Mouse (Mus musculus) embryo, embryonic 10 days (tissue): Measurements from ENCODE around the gene Gm4881.

Experiments used
- DNase-seq: peaks from one replicate; pipeline ENCODE4 v3.0.0-alpha.2; 2015; ENCODE audit warnings: low spot score

Gm4881 gene

GRCm38 (mm10) chr7:24954450-24954849 is 10.2 kb upstream of the Gm4881 start:
- DNase-seq, result no peak

- DNase-seq, result no peak
These were observed 9.7 kb upstream of the Gm4881 start for GRCm38 (mm10) chr7:24953966-24954365.

- DNase-seq, result peak; percentile 89
These were observed 5.8 kb upstream of the Gm4881 start for GRCm38 (mm10) chr7:24949958-24950623.

GRCm38 (mm10) chr7:24948774-24949173 is 4.5 kb upstream of the Gm4881 start:
- DNase-seq, result no peak

- DNase-seq, result no peak
These were observed 3.2 kb upstream of the Gm4881 start for GRCm38 (mm10) chr7:24947316-24948048.

GRCm38 (mm10) chr7:24943641-24944040 is 653 bp downstream of the Gm4881 start:
- DNase-seq, result no peak

GRCm38 (mm10) chr7:24931651-24932050 is 12.6 kb downstream of the Gm4881 start:
- DNase-seq, result no peak

- no peak for DNase-seq
These were observed 13.8 kb downstream of the Gm4881 start for GRCm38 (mm10) chr7:24930475-24930874.

- no peak for DNase-seq
These were observed 24.6 kb downstream of the Gm4881 start for GRCm38 (mm10) chr7:24919728-24920127.

GRCm38 (mm10) chr7:24918763-24919323 is 25.5 kb downstream of the Gm4881 start:
- no peak for DNase-seq

- DNase-seq, result no peak
These were observed 31.8 kb downstream of the Gm4881 start for GRCm38 (mm10) chr7:24912480-24912879.

- peak; percentile 27 for DNase-seq
These were observed 37.0 kb downstream of the Gm4881 start for GRCm38 (mm10) chr7:24907211-24907748.

GRCm38 (mm10) chr7:24906551-24906950 is 37.7 kb downstream of the Gm4881 start:
- DNase-seq, result no peak

- peak; percentile 84 for DNase-seq
These were observed 39.4 kb downstream of the Gm4881 start for GRCm38 (mm10) chr7:24904936-24905335.

GRCm38 (mm10) chr7:24904070-24904483 is 40.2 kb downstream of the Gm4881 start:
- peak; percentile 98 for DNase-seq

- no peak for DNase-seq
These were observed 40.9 kb downstream of the Gm4881 start for GRCm38 (mm10) chr7:24903444-24903825.

- DNase-seq, result peak; percentile 48
These were observed 41.5 kb downstream of the Gm4881 start, which contains the start of gene Arhgef1 for GRCm38 (mm10) chr7:24902630-24903443. TSS of gene Arhgef1 (plus strand) at chr7:24902912.

- DNase-seq, result peak; percentile 42
These were observed 42.0 kb downstream of the Gm4881 start for GRCm38 (mm10) chr7:24902264-24902629.

GRCm38 (mm10) chr7:24901842-24902241 is 42.5 kb downstream of the Gm4881 start:
- no peak for DNase-seq

- no peak for DNase-seq
These were observed 43.2 kb downstream of the Gm4881 start for GRCm38 (mm10) chr7:24901114-24901513.

- DNase-seq, result no peak
These were observed 46.3 kb downstream of the Gm4881 start for GRCm38 (mm10) chr7:24897959-24898358.

- DNase-seq, result no peak
These were observed 47.1 kb downstream of the Gm4881 start, which contains the start of gene Cd79a for GRCm38 (mm10) chr7:24897224-24897623. TSS of gene Cd79a (plus strand) at chr7:24897381.
